Mouse (Mus musculus): ENCODE data around the gene Grk5.

- no peak for TF ChIP-seq POLR2A (IDR thresholded peaks at IDR 0.05; ENCODE audit: control insufficient read depth, low read depth, low read length)
- no peak for TF ChIP-seq CTCF (IDR thresholded peaks at IDR 0.05; ENCODE audit: control insufficient read depth, insufficient read depth, insufficient replicate concordance, low read depth, low read length)
Measured at GRCm38 (mm10) chr19:61064386-61064785, 174.8 kb downstream of the Grk5 start.

Data from testis, adult 2 months (tissue).